Mouse (Mus musculus) R1 (cell line): Measurements from ENCODE around the gene Ank3.

ENCODE experiments used
- DNase-seq: peaks from one replicate; pipeline ENCODE4 v3.0.0-alpha.2; 2018; ENCODE audit warnings: low read depth, low spot score

Gene Ank3

DNA sequence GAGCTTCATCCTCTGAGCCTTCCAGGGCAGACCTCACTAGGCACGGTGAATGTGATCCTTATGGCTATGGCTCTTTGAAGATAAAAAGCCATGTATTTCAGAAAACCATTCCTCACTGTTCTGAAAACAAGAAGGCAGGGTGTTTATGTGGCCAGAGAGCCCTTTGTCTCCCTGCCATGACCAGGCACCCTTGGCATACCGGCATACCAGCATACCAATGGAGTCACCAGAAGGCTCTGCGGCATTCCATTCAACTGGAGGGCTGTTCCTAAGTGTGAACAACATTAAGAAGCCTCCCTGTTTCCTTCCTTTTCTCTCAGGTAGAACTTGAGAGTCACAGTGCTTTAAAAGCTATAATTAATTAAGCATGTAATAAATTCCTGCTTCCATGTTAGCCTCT, 430.7 kb downstream of the Ank3 start:
- no peak for DNase-seq

- DNase-seq = no peak
Measured at GRCm38 (mm10) chr10:69831568-69831967, 433.0 kb downstream of the Ank3 start.

- DNase-seq = no peak
Measured at GRCm38 (mm10) chr10:69832241-69832640, 433.7 kb downstream of the Ank3 start.

DNA sequence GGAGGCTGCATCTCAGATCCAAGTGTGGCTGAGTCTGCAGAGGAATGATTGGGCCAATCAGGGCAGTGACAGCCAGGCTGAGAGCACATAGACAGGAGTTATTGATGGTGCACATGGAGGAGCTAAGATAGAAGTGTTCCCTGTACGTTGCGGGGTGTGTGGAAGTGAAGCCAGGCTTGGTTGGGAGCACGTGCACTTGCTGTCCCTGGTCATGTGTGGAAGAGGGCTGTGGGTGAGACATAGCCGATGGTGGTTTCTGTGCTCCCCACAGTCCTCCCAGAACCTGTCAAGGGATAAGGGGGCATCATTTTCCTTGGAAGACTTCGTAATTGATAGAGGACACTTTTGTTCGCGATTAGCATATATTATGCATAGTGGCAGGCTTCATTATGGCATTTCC, 434.2 kb downstream of the Ank3 start:
- no peak for DNase-seq

- no peak for DNase-seq
Measured at GRCm38 (mm10) chr10:69834700-69835099, 436.1 kb downstream of the Ank3 start.

- peak; percentile 84 for DNase-seq
Measured at GRCm38 (mm10) chr10:69845749-69846148, 447.2 kb downstream of the Ank3 start.

DNA sequence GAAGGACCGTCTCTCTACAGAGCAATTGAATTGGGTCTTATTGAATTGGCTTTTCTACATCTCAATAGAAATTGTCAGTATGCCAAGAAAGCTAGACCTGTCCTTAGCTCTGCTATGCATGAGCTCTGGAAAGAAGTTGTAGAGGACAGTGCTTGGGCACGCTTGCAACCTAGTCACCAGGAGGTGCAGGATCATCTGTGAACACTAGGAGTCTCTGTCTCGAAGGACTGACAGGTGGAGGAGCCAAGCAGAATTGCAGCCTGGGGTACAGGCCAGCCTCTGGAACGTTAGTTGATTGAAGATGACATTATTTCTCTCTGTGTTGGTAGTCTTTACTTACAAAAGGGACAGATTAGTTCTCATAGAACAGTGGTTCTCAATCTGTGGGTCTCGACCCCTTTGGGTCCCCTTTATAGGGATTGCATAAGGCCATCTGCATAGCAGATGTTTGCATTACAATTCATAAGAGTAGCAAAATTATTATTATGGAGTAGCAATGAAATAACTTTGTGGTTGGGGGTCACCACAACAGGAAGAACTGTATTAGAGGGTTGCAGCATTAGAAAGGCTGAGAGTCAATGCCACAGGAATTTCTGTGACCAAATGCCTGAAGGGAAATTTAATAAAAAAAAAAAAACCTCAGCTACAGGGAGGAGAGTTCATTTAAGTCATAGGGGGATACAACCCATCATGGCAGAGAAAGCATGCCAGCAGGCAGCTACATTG, 454.0 kb downstream of the Ank3 start:
- DNase-seq = peak; percentile 65

DNA sequence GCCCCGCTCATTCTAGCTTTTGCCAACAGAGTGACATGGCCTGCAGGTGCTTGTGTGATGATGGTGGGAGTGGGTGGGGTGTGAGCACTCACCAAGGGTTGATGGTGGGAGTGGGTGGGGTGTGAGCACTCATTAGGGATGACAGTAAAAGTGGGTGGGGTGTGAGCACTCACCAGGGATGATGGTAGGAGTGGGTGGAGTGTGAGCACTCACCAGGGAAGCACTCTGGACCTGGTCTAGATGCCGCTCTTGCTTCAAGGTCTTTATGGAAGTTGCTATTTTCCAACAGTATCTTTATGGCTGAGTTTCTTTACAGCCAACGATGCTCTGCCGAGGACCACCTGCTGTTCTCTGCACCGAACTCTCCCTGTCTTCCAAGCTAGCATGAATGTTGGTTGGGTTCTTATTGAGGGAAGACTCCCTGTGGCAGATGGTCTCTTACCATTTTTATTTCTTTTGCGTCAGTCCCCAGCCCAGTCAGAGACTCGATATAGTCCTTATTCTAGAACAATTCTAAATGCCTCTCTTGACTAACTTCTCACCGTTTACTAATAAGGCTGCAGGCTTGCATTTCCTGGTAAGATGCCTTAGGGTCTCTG, 456.1 kb downstream of the Ank3 start:
- DNase-seq = no peak

DNA sequence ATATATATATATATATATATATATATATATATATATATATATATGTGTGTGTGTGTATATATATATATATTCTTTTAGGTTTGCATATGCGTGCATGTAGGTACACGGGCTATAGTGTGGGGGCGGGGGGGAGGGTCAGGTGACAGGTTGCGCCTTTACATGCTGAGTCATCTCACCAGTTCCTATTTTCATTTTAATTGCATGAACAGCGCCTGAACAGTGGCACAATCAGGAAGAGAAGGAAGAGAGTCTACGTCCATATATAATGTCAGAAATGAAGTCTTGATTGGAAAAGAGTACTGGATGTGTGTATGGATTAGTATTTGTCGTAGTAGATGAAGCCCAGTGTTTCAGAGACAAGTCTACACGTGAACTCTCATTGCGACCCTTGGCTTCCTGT, 459.4 kb downstream of the Ank3 start:
- DNase-seq = peak; percentile 27

- DNase-seq = peak; percentile 86
Measured at GRCm38 (mm10) chr10:69858897-69859605, 460.5 kb downstream of the Ank3 start.

GRCm38 (mm10) chr10:69859848-69860479, 461.4 kb downstream of the Ank3 start:
- peak; percentile 98 for DNase-seq

DNA sequence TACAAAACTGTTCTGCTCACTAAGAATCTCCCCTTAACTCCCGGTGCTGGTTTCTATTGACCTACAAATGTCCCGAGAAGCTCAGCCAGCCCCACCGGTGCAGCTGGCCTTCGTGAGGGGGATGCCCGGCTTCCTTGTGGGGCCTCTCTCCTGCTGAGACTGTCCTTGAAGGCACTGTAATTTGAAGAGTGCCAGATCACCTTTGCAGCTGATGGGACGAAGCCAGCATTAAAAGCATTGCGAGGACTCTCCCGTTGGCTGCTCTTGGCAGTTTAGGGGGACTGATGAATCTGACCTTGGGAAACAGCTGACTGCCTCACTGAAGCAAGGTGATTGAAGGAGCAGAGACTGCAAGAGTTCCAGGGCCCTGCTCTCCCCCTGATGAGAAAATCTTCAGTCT, 464.3 kb downstream of the Ank3 start:
- peak; percentile 71 for DNase-seq

- peak; percentile 82 for DNase-seq
Measured at GRCm38 (mm10) chr10:69870348-69870747, 471.8 kb downstream of the Ank3 start.

- DNase-seq = no peak
Measured at GRCm38 (mm10) chr10:69870947-69871346, 472.4 kb downstream of the Ank3 start.

- no peak for DNase-seq
Measured at GRCm38 (mm10) chr10:69872182-69872741, 473.7 kb downstream of the Ank3 start.

DNA sequence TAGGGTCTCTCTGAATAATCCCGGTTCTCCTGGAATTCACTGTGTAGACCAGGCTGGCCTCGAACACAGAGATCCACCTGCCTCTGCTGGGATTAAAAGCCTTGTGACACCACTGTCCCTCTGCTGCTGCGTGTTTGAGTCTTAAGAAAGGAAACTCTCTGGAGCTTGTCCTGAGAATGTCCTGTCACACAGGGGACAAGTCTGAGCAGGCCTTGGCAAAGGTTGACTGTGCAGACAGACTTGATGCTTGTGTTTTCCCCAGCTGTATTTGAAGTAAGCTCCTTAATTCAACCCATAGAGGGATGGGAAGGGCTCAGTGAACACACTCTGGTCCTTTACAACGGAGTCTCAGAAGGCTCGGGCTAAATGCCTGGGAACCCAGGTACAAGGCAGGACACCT, 474.3 kb downstream of the Ank3 start:
- DNase-seq = no peak

DNA sequence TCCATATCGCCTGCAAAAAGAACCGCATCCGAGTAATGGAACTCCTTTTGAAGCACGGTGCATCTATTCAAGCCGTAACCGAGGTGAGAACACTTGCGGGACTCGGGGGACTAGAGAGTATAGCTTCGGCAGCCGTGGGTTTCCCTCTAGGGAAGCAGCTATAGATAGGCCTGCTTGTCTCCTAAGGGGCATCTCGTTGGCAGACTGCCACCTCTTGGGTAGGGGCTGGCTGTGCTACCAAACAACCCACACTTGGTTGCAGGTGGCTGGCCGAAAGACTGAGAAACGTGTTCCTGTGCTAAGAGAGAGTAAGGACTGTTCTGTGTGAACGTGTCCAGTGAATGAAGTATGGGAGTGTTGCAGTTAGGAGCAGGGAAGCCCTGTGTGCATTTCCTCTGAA, 476.2 kb downstream of the Ank3 start:
- no peak for DNase-seq

DNA sequence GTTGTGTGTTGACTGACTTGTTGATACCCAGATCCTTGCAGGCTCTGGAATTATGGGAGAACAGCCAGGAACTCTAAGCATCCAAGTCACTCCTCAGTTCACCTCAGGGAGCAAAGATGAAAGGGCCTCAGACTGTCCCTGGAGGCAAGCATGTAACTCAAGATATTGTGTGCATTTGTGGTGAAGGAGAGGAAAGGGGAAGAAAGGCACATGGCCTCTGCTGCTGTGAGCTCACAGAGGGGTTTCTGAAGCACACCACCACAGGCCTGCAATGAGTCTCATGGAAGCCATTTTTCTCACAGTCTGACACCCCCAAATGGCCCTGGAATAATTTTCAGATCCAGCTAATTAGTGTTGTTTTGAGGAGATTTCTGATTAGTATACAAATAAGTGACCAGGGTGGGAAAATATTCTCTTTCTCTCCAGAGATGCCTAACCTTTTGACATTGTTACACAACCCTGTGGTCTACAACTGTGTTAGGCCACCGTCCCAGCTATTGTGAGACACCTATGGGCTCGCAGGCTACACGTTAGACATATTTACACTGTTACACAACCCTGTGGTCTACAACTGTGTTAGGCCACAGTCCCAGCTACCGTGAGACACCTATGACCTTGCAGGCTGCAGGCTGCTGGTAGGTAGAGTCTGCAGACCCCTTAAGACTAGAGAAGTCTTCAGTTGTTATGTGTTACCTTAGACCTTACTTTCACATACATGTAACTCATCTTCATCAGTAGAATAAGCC, 485.5 kb downstream of the Ank3 start:
- no peak for DNase-seq

GRCm38 (mm10) chr10:69888399-69888798, 489.8 kb downstream of the Ank3 start:
- peak; percentile 92 for DNase-seq

DNA sequence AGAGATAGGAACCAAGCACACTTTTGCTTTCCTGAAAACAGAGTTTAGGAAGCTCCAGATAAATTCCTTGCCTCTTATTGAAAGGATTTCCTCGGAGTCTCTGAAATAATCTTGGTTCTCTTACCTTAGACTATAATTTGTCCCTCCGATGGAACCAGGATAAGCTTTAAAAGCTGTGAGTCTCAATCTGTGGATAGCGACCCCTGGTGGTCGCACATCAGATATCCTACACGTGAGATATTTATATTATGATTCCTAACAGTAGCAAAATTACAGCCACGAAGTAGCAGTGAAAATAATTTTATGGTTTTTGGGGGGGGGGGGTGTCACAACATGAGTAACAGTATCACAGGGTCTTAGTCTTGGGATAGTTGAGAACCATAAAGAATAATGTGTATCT, 491.2 kb downstream of the Ank3 start:
- peak; percentile 57 for DNase-seq

GRCm38 (mm10) chr10:69890389-69890985, 491.9 kb downstream of the Ank3 start:
- no peak for DNase-seq
